Mouse (Mus musculus): ENCODE data around the gene Creb5. TPM values are rescaled to one million over a fixed set of nuclear protein-coding genes. Genes with fewer than 3 reads are reported as not detected.
A peak's percentile ranks its signal among the peaks of the same experiment; 100 is the strongest.

Creb5 gene
- polyA plus RNA-seq, 1 experiment from 2014 or later = 39.0 TPM

GRCm38 (mm10) chr6:53593603-53594002, 306.5 kb downstream of the Creb5 start:
- H3K4me3 ChIP-seq (ENCODE audit: low read depth, low read length) = no peak overlapping the region
- H3K36me3 ChIP-seq (ENCODE audit: control insufficient read depth, insufficient read depth, low read length) = no peaks in the 10 kb centered on the region
- H3K4me2 ChIP-seq (ENCODE audit: low read depth, low read length, severe bottlenecking) = 0 out of 2 replicates have a peak overlapping the region, but pooled peaks have one; percentile 3
- 23% methylated on average over 4 of the region's 4 CpGs for WGBS
- H3K9ac ChIP-seq (ENCODE audit: low read length) = 0 out of 2 replicates have a peak overlapping the region, but pooled peaks have one; percentile 21
- no peaks in the 10 kb centered on the region for H3K9me3 ChIP-seq (ENCODE audit: control insufficient read depth, low read length)
- ATAC-seq (replicated peaks; ENCODE audit: low FRiP score) (peak; percentile 72), DNase-seq (ENCODE audit: low spot score) (peak; percentile 73)
- no peaks in the 10 kb centered on the region for H3K27me3 ChIP-seq (ENCODE audit: control insufficient read depth, insufficient read depth, low read length)
- no peak overlapping the region for H3K27ac ChIP-seq (ENCODE audit: low read depth, low read length)
- H3K4me1 ChIP-seq (replicated peaks; ENCODE audit: control insufficient read depth, insufficient read depth, low read length) = peaks cover 10% of the 10 kb centered on the region

GRCm38 (mm10) chr6:53594316-53594715, 307.2 kb downstream of the Creb5 start:
- H3K4me2 ChIP-seq (ENCODE audit: low read depth, low read length, severe bottlenecking) = no peak overlapping the region
- H3K9ac ChIP-seq (ENCODE audit: low read length) = no peak overlapping the region
- H3K36me3 ChIP-seq (ENCODE audit: control insufficient read depth, insufficient read depth, low read length) = no peaks in the 10 kb centered on the region
- no peak overlapping the region; the same call in 1 of the 2 replicates for H3K27ac ChIP-seq (ENCODE audit: low read depth, low read length)
- H3K4me3 ChIP-seq (ENCODE audit: low read depth, low read length) = no peak overlapping the region
- DNase-seq (ENCODE audit: low spot score) (no peak), ATAC-seq (replicated peaks; ENCODE audit: low FRiP score) (no peak)
- no peaks in the 10 kb centered on the region for H3K9me3 ChIP-seq (ENCODE audit: control insufficient read depth, low read length)
- 53% methylated on average over 4 of the region's 4 CpGs for WGBS
- no peaks in the 10 kb centered on the region for H3K27me3 ChIP-seq (ENCODE audit: control insufficient read depth, insufficient read depth, low read length)
- peaks cover 10% of the 10 kb centered on the region for H3K4me1 ChIP-seq (replicated peaks; ENCODE audit: control insufficient read depth, insufficient read depth, low read length)

DNA sequence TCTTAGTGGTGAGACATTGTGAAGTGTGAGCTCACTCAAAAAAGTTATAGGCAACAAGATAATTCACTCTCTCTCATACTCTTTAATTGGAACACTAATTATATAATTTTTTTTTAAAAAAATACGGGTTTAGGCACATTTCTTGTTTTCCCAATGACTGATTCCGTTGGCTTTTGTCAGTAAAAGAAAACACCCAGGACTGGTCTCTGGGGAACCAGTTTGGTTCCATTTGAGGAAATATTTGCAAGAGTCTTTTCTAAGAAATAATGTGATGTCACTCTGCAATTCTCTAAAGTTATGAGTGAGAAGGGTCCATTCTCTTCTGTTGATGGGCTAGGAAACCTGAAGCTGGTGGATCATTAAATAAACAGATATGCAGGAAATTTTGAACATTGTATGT, 309.3 kb downstream of the Creb5 start:
- Histone ChIP-seq H3K9me3 (ENCODE audit: control insufficient read depth, low read length) (no peaks in the 10 kb centered on the region), H3K4me2 (ENCODE audit: low read depth, low read length, severe bottlenecking) (no peak overlapping the region), H3K4me1 (replicated peaks; ENCODE audit: control insufficient read depth, insufficient read depth, low read length) (peaks cover 10% of the 10 kb centered on the region), H3K27ac (ENCODE audit: low read depth, low read length) (no peak overlapping the region), H3K27me3 (ENCODE audit: control insufficient read depth, insufficient read depth, low read length) (no peaks in the 10 kb centered on the region), H3K4me3 (ENCODE audit: low read depth, low read length) (no peak overlapping the region), H3K9ac (ENCODE audit: low read length) (no peak overlapping the region), H3K36me3 (ENCODE audit: control insufficient read depth, insufficient read depth, low read length) (no peaks in the 10 kb centered on the region)
- DNase-seq (ENCODE audit: low spot score) (no peak), ATAC-seq (replicated peaks; ENCODE audit: low FRiP score) (no peak)
- WGBS = 93% methylated on average over 2 of the region's 2 CpGs

- no peaks in the 10 kb centered on the region for H3K4me1 ChIP-seq (replicated peaks; ENCODE audit: control insufficient read depth, insufficient read depth, low read length)
- DNase-seq (ENCODE audit: low spot score) (no peak), ATAC-seq (replicated peaks; ENCODE audit: low FRiP score) (no peak; the same call in 1 of the 2 replicates)
- H3K27ac ChIP-seq (ENCODE audit: low read depth, low read length) = no peak overlapping the region
- 63% methylated on average over 3 of the region's 3 CpGs for WGBS
- no peaks in the 10 kb centered on the region for H3K9me3 ChIP-seq (ENCODE audit: control insufficient read depth, low read length)
- no peaks in the 10 kb centered on the region for H3K36me3 ChIP-seq (ENCODE audit: control insufficient read depth, insufficient read depth, low read length)
- no peaks in the 10 kb centered on the region for H3K27me3 ChIP-seq (ENCODE audit: control insufficient read depth, insufficient read depth, low read length)
- no peak overlapping the region for H3K4me2 ChIP-seq (ENCODE audit: low read depth, low read length, severe bottlenecking)
- no peak overlapping the region for H3K9ac ChIP-seq (ENCODE audit: low read length)
- H3K4me3 ChIP-seq (ENCODE audit: low read depth, low read length) = no peak overlapping the region
Measured at GRCm38 (mm10) chr6:53603041-53603440, 316.0 kb downstream of the Creb5 start.

DNA sequence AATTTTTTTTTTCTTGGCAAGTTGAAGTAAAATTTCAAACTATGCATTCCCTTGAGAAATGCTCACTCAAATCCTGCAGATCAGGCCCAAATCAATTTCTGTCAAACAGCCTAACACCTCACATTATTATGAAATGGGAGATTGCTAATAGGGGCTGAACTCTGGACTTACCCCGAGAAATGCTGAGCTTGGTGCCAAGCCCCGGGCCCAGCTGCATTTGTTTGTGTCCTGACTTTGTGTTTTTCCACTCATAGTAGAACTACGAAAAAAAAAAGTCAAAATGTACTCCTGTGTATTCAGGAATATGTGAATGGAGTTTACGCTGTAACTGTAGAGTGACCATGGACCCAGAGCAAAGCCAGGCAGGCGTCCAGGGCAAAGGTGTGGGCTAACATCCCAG, 316.6 kb downstream of the Creb5 start:
- no peaks in the 10 kb centered on the region for H3K27me3 ChIP-seq (ENCODE audit: control insufficient read depth, insufficient read depth, low read length)

GRCm38 (mm10) chr6:53604386-53604785, 317.3 kb downstream of the Creb5 start:
- Histone ChIP-seq H3K27me3 (ENCODE audit: control insufficient read depth, insufficient read depth, low read length) (no peaks in the 10 kb centered on the region), H3K9me3 (ENCODE audit: control insufficient read depth, low read length) (no peaks in the 10 kb centered on the region), H3K9ac (ENCODE audit: low read length) (no peak overlapping the region), H3K27ac (ENCODE audit: low read depth, low read length) (no peak overlapping the region), H3K4me1 (replicated peaks; ENCODE audit: control insufficient read depth, insufficient read depth, low read length) (no peaks in the 10 kb centered on the region), H3K4me2 (ENCODE audit: low read depth, low read length, severe bottlenecking) (no peak overlapping the region), H3K36me3 (ENCODE audit: control insufficient read depth, insufficient read depth, low read length) (no peaks in the 10 kb centered on the region), H3K4me3 (ENCODE audit: low read depth, low read length) (no peak overlapping the region)
- DNase-seq (ENCODE audit: low spot score) = no peak
- no peak for ATAC-seq (replicated peaks; ENCODE audit: low FRiP score)
- WGBS = 88% methylated on average over 3 of the region's 3 CpGs

More for the DNA sequence above, 316.6 kb downstream of the Creb5 start:
- H3K4me3 ChIP-seq (ENCODE audit: low read depth, low read length) = no peak overlapping the region
- no peak overlapping the region for H3K4me2 ChIP-seq (ENCODE audit: low read depth, low read length, severe bottlenecking)
- DNase-seq (ENCODE audit: low spot score) (no peak), ATAC-seq (replicated peaks; ENCODE audit: low FRiP score) (no peak)
- no peaks in the 10 kb centered on the region for H3K4me1 ChIP-seq (replicated peaks; ENCODE audit: control insufficient read depth, insufficient read depth, low read length)
- no peaks in the 10 kb centered on the region for H3K36me3 ChIP-seq (ENCODE audit: control insufficient read depth, insufficient read depth, low read length)
- no peak overlapping the region for H3K9ac ChIP-seq (ENCODE audit: low read length)
- WGBS = 91% methylated on average over 5 of the region's 5 CpGs
- no peaks in the 10 kb centered on the region for H3K9me3 ChIP-seq (ENCODE audit: control insufficient read depth, low read length)
- no peak overlapping the region for H3K27ac ChIP-seq (ENCODE audit: low read depth, low read length)

DNA sequence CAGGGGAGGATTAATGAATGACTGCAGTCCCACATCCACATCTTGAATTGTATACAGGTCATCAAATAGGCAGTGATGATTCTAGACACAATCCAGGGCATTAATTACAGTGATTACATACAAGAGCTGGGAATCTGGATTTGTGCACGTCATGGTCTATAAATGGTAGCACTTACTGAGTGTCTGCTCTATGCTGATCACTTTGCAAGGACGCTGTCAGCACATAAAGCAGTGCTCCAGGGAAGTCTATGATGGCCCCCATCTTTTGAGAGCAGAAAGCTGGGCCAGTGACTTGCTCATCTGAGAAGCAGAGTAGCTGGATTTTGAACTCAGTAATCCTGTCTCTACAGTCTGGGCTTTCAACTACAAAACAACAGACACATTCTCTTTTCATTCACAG, 318.1 kb downstream of the Creb5 start:
- ATAC-seq (replicated peaks; ENCODE audit: low FRiP score) = no peak
- 79% methylated on average over 2 of the region's 2 CpGs for WGBS
- H3K9me3 ChIP-seq (ENCODE audit: control insufficient read depth, low read length) = no peaks in the 10 kb centered on the region
- no peaks in the 10 kb centered on the region for H3K4me1 ChIP-seq (replicated peaks; ENCODE audit: control insufficient read depth, insufficient read depth, low read length)
- no peak overlapping the region for H3K4me3 ChIP-seq (ENCODE audit: low read depth, low read length)
- no peak for DNase-seq (ENCODE audit: low spot score)
- no peak overlapping the region for H3K9ac ChIP-seq (ENCODE audit: low read length)
- no peak overlapping the region for H3K27ac ChIP-seq (ENCODE audit: low read depth, low read length)
- no peak overlapping the region for H3K4me2 ChIP-seq (ENCODE audit: low read depth, low read length, severe bottlenecking)
- no peaks in the 10 kb centered on the region for H3K27me3 ChIP-seq (ENCODE audit: control insufficient read depth, insufficient read depth, low read length)
- no peaks in the 10 kb centered on the region for H3K36me3 ChIP-seq (ENCODE audit: control insufficient read depth, insufficient read depth, low read length)

DNA sequence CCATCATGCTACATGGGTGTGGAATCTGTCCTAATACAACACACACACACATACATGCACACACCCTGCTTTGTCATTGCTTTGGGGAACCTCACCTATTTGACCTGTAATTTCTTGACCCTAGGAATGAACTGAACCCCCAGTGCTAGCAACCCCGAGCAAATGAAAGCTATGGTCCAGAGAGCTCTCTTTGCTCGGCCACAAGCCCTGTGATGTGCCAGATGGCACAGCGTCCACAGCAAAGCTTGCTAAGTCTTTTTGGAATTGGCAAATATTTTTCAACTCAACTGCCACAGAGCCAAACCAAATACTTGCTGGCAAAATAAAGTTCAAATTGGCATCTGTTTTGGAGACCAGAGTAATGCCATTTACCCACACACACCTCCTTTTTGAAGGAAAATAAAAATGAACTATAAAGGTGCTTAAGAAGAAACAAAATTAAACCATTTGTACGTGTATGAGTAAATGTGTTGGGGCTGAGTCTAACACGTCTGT, 324.4 kb downstream of the Creb5 start:
- Histone ChIP-seq H3K36me3 (ENCODE audit: control insufficient read depth, insufficient read depth, low read length) (no peaks in the 10 kb centered on the region), H3K9ac (ENCODE audit: low read length) (no peak overlapping the region), H3K27ac (ENCODE audit: low read depth, low read length) (no peak overlapping the region), H3K4me3 (ENCODE audit: low read depth, low read length) (no peak overlapping the region), H3K4me1 (replicated peaks; ENCODE audit: control insufficient read depth, insufficient read depth, low read length) (no peaks in the 10 kb centered on the region), H3K9me3 (ENCODE audit: control insufficient read depth, low read length) (no peaks in the 10 kb centered on the region), H3K4me2 (ENCODE audit: low read depth, low read length, severe bottlenecking) (no peak overlapping the region), H3K27me3 (ENCODE audit: control insufficient read depth, insufficient read depth, low read length) (no peaks in the 10 kb centered on the region)
- no peak for ATAC-seq (replicated peaks; ENCODE audit: low FRiP score)
- WGBS = 87% methylated on average over 5 of the region's 5 CpGs
- DNase-seq (ENCODE audit: low spot score) = no peak

DNA sequence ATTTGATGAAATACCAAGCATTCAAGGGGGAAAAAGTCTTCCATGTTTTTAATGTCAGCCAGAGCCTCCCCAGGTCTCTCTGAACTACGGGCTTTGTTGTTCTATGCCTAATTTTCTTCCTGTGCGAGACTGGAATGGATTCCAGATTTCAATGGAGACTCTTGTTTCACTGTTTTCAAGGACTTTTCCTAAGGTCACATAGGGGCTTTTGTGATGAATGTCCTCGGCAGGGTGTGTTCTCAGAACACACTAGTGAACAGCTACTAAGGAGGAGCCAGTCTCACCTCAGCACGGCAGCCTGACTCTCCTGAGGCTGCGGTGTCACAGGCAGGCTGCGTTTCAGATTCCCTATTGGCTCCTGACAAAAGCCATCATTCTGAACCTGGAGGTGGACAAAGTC, 325.6 kb downstream of the Creb5 start:
- 41% methylated on average over 6 of the region's 6 CpGs for WGBS

More for the DNA sequence above, 325.6 kb downstream of the Creb5 start:
- DNase-seq (ENCODE audit: low spot score) (no peak), ATAC-seq (replicated peaks; ENCODE audit: low FRiP score) (no peak)
- Histone ChIP-seq H3K4me2 (ENCODE audit: low read depth, low read length, severe bottlenecking) (no peak overlapping the region), H3K4me1 (replicated peaks; ENCODE audit: control insufficient read depth, insufficient read depth, low read length) (no peaks in the 10 kb centered on the region), H3K27ac (ENCODE audit: low read depth, low read length) (no peak overlapping the region), H3K36me3 (ENCODE audit: control insufficient read depth, insufficient read depth, low read length) (no peaks in the 10 kb centered on the region), H3K9ac (ENCODE audit: low read length) (no peak overlapping the region), H3K4me3 (ENCODE audit: low read depth, low read length) (no peak overlapping the region), H3K9me3 (ENCODE audit: control insufficient read depth, low read length) (no peaks in the 10 kb centered on the region), H3K27me3 (ENCODE audit: control insufficient read depth, insufficient read depth, low read length) (no peaks in the 10 kb centered on the region)

All from forebrain, embryonic 11.5 days (tissue).